Comparison of ENCODE assay signal across 18 mouse cellular contexts in genomic region chr19:47408656-47409055, GRCm38 (mm10). TPM values are rescaled to one million over a fixed set of nuclear protein-coding genes. Genes with fewer than 3 reads are reported as not detected.
DNase-seq lines count a peak whose midpoint lies in the region; ATAC-seq lines count a peak whose summit lies in the region.
"Had no signal": no experiment of that assay in that cellular context is flagged by ENCODE, and none has a peak within 500 bp of the region (broad histone marks: within the 10 kb centered on the region; RNA-seq: fewer than 3 reads in every experiment).

No protein-coding gene starts in this region.

- H3K9me3 ChIP-seq in heart, embryonic 11.5 days (replicated peaks; ENCODE audit: control insufficient read depth, low read length), result no peaks in the 10 kb centered on the region
- no peaks in the 10 kb centered on the region for H3K9me3 ChIP-seq in lung, embryonic 16.5 days (ENCODE audit: control insufficient read depth, low read length)
- no peaks in the 10 kb centered on the region for H3K9me3 ChIP-seq in limb, embryonic 12.5 days
- H3K9me3 ChIP-seq in forebrain, embryonic 13.5 days (replicated peaks), result 0 out of 2 replicates have a peak, but pooled peaks cover 5% of the 10 kb centered on the region
- H3K9me3 ChIP-seq: liver, embryonic 15.5 days; midbrain, embryonic 15.5 days had no signal

- H3K9ac ChIP-seq in heart, embryonic 11.5 days (ENCODE audit: low read depth, low read length), result no peak overlapping the region
- no peak overlapping the region for H3K9ac ChIP-seq in lung, embryonic 16.5 days (ENCODE audit: low read length)
- no peak overlapping the region for H3K9ac ChIP-seq in limb, embryonic 12.5 days (replicated peaks)
- H3K9ac ChIP-seq in forebrain, embryonic 13.5 days, result no peak overlapping the region
- H3K9ac ChIP-seq: hindbrain, embryonic 14.5 days; liver, embryonic 15.5 days; midbrain, embryonic 15.5 days had no signal

- H3K4me1 ChIP-seq in heart, embryonic 11.5 days (ENCODE audit: control insufficient read depth, insufficient read depth, low read length), result peaks cover 46% of the 10 kb centered on the region
- peaks cover 19% of the 10 kb centered on the region for H3K4me1 ChIP-seq in lung, embryonic 16.5 days (replicated peaks; ENCODE audit: control insufficient read depth, insufficient read depth, low read length)
- H3K4me1 ChIP-seq in limb, embryonic 12.5 days (replicated peaks), result peaks cover 18% of the 10 kb centered on the region
- H3K4me1 ChIP-seq in forebrain, embryonic 13.5 days, result no peaks in the 10 kb centered on the region
- H3K4me1 ChIP-seq: midbrain, embryonic 15.5 days had no signal

- no peak for ATAC-seq in heart, embryonic 11.5 days (replicated peaks; ENCODE audit: insufficient number of reproducible peaks, low FRiP score, low TSS enrichment)
- ATAC-seq in lung, embryonic 16.5 days (ENCODE audit: low read depth), result peak; percentile 24; the same call in 1 of the 2 replicates
- ATAC-seq in limb, embryonic 12.5 days (ENCODE audit: insufficient number of reproducible peaks, insufficient read depth, low FRiP score, low TSS enrichment, low read depth), result no peak
- no peak for ATAC-seq in forebrain, embryonic 13.5 days
- ATAC-seq: activated CD4-positive, CD25-positive, alpha-beta regulatory T cell, adult 4 months; CD4-positive, CD25-positive, alpha-beta regulatory T cell, adult 4 months; midbrain, embryonic 15.5 days had no signal

- no peaks in the 10 kb centered on the region for H3K36me3 ChIP-seq in heart, embryonic 11.5 days (ENCODE audit: control insufficient read depth, insufficient read depth, low read length)
- no peaks in the 10 kb centered on the region for H3K36me3 ChIP-seq in lung, embryonic 16.5 days (ENCODE audit: control insufficient read depth, insufficient read depth, low read length)
- H3K36me3 ChIP-seq in limb, embryonic 12.5 days, result peaks cover 5% of the 10 kb centered on the region; the same call in 1 of the 2 replicates
- no peaks in the 10 kb centered on the region; the same call in 1 of the 2 replicates for H3K36me3 ChIP-seq in forebrain, embryonic 13.5 days (ENCODE audit: poor library complexity, severe bottlenecking)
- H3K36me3 ChIP-seq: midbrain, embryonic 15.5 days had no signal

- DNase-seq in heart, adult 11 months, result peak; percentile 97
- no peak for DNase-seq in lung, postnatal 25 days (ENCODE audit: low spot score)
- peak; percentile 55 for DNase-seq in heart, adult 8-10 months (ENCODE audit: low spot score)
- no peak for DNase-seq in adrenal gland, adult 2 months
- DNase-seq: cerebellum, postnatal 25 days; gastrocnemius, postnatal 10 days; layer of hippocampus, postnatal 36 days; lung, postnatal 4 days; retina, postnatal 1 day had no signal

- H3K4me2 ChIP-seq in heart, embryonic 11.5 days, result no peak overlapping the region
- no peak overlapping the region for H3K4me2 ChIP-seq in lung, embryonic 16.5 days (ENCODE audit: low read depth, low read length)
- H3K4me2 ChIP-seq in limb, embryonic 12.5 days, result no peak overlapping the region
- H3K4me2 ChIP-seq in forebrain, embryonic 13.5 days, result no peak overlapping the region
- H3K4me2 ChIP-seq: hindbrain, embryonic 14.5 days; liver, embryonic 15.5 days; midbrain, embryonic 15.5 days had no signal

- no peaks in the 10 kb centered on the region for H3K27me3 ChIP-seq in heart, embryonic 11.5 days (ENCODE audit: control insufficient read depth, insufficient read depth, low read length)
- no peaks in the 10 kb centered on the region for H3K27me3 ChIP-seq in lung, embryonic 16.5 days (ENCODE audit: control insufficient read depth, insufficient read depth, low read depth, low read length)
- H3K27me3 ChIP-seq in limb, embryonic 12.5 days, result no peaks in the 10 kb centered on the region
- no peaks in the 10 kb centered on the region for H3K27me3 ChIP-seq in forebrain, embryonic 13.5 days
- H3K27me3 ChIP-seq: liver, embryonic 15.5 days; midbrain, embryonic 15.5 days had no signal

- H3K27ac ChIP-seq in heart, embryonic 11.5 days (ENCODE audit: low read depth, low read length), result no peak overlapping the region
- no peak overlapping the region for H3K27ac ChIP-seq in lung, embryonic 16.5 days (ENCODE audit: low read length)
- H3K27ac ChIP-seq in limb, embryonic 12.5 days, result 0 out of 2 replicates have a peak overlapping the region, but pooled peaks have one; percentile 30
- no peak overlapping the region for H3K27ac ChIP-seq in forebrain, embryonic 13.5 days
- H3K27ac ChIP-seq: hindbrain, embryonic 14.5 days; liver, embryonic 15.5 days; midbrain, embryonic 15.5 days had no signal

- H3K4me3 ChIP-seq in heart, embryonic 11.5 days (ENCODE audit: low read depth, low read length), result no peak overlapping the region
- no peak overlapping the region for H3K4me3 ChIP-seq in lung, embryonic 16.5 days (ENCODE audit: low read length)
- no peak overlapping the region for H3K4me3 ChIP-seq in limb, embryonic 12.5 days (replicated peaks)
- H3K4me3 ChIP-seq in forebrain, embryonic 13.5 days, result no peak overlapping the region
- H3K4me3 ChIP-seq: liver, embryonic 15.5 days; midbrain, embryonic 15.5 days had no signal

- WGBS in heart, embryonic 11.5 days (ENCODE audit: insufficient replicate concordance), result 60% methylated on average over 7 of the region's 7 CpGs
- 65% methylated on average over 7 of the region's 7 CpGs for WGBS in lung, embryonic 16.5 days
- WGBS in limb, embryonic 12.5 days, result 40% methylated on average over 7 of the region's 7 CpGs
- WGBS in forebrain, embryonic 13.5 days, result 83% methylated on average over 7 of the region's 7 CpGs

RNA-seq across cellular contexts. Expression of gene Sh3pxd2a, which starts 55.5 kb away (rescaled TPM):
- polyA plus RNA-seq in heart, embryonic 11.5 days (2014; fragmentation: Nextera tagmentation; extraction: Ambion mirVana), result 6.9 and 10.1 TPM in 2 replicates
- polyA plus RNA-seq in lung, embryonic 16.5 days (2015; fragmentation: Nextera tagmentation; extraction: Ambion mirVana), result 6.1 and 6.6 TPM in 2 replicates
- total RNA-seq in heart, adult 8-10 months (2022), result 10 to 100 TPM; 40.6 to 54.7 (median 46.2) TPM
- polyA plus RNA-seq in limb, embryonic 12.5 days (2016; fragmentation: Nextera tagmentation; extraction: Ambion mirVana), result 6.8 and 7.7 TPM in 2 replicates
- 10 to 100 TPM; 68.2 to 90.0 TPM for total RNA-seq in adrenal gland, adult 2 months (2021)
- 33.1 and 61.0 TPM in 2 replicates for polyA plus RNA-seq in adrenal gland, adult 2 months (2012; rRNA removed)
- polyA plus RNA-seq in forebrain, embryonic 13.5 days (2015; fragmentation: Nextera tagmentation; extraction: Ambion mirVana), result 3.0 and 3.6 TPM in 2 replicates

Comparison
In these comparisons a context has a peak if more than half of its experiments do, and no peak if none do; other contexts are left out.
1. DNase-seq: peak in heart, adult 11 months (single experiment) and heart, adult 8-10 months (single experiment); none in lung, postnatal 25 days (single experiment) and adrenal gland, adult 2 months (single experiment).